Mouse (Mus musculus): ENCODE results near the gene Lrig1.

GRCm38 (mm10) chr6:94682270-94682618, 17.7 kb downstream of the Lrig1 start:
- no peak for TF ChIP-seq EP300 (IDR thresholded peaks at IDR 0.05; ENCODE audit: insufficient read depth, low read depth, low read length)
- no peak for TF ChIP-seq POLR2A (IDR thresholded peaks at IDR 0.05; ENCODE audit: insufficient read depth, low read depth, low read length)
